Mouse (Mus musculus) liver, embryonic 14.5 days (tissue): Measurements from ENCODE around the gene Msi1.

Experiments
- CTCF ChIP-seq: IDR thresholded peaks from 2 replicates; pipeline ENCODE4 v1.5.1; 2016; ENCODE audit warnings: antibody characterized with exemption, low read depth, control low read depth
- EP300 ChIP-seq: IDR thresholded peaks from 2 replicates; pipeline ENCODE4 v1.6.1; 2016; ENCODE audit warnings: antibody characterized with exemption, low read depth

DNA sequence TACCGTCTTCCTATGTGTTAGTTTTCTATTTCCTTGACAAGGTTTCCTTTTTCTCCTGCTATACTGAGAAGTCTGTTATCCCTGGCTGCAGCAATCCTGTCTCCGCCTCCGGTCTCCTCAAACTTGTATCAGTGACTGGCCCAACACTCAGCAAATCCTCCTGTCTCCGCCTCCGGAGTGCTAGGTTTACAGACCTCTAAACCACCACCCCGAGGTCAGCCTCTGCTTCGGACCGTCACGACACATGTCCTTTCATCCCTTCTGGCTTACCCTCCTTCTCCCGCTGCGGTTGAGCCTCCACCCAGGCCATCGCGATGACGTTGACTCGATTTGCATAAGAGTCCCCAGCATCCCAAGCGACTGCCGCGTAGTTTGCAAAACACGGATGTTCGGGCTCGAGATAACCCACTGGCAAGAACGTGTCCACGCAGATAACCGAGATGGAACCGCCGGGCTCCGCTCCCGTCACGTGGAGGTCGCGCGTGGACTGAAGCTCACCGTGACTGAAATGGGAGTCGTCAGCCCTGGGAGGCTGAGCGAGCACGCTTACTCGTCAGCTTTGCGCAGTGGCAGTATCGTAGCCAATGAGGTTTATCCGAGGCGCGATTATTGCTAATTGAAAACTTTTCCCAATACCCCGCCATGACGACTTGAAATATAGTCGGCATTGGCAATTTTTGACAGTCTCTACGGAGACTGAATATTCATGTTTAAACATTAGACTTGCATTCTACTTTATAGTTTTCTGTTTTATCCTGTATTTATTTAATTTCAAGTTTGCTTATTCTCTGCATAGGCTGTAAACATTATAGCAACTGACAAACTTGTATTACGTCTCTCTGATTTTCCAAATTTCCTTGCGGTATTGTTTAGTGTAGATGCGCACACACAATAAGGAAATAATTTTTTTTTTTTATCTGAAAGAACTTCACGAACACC is 60.6 kb downstream of the Msi1 start:
- TF ChIP-seq CTCF, result no peak
- TF ChIP-seq EP300, result no peak; the same call in none of the 2 replicates
